Mouse (Mus musculus) liver, postnatal 0 days (tissue): ENCODE measurements around the gene Upf3a. TPM values are rescaled to one million over a fixed set of nuclear protein-coding genes. Genes with fewer than 3 reads are reported as not detected.

Source experiments
- polyA plus RNA-seq: library from polyadenylated mRNA; unstranded; fragments of >200 nt; fragmentation: Nextera tagmentation; extraction: Ambion mirVana; gene quantifications from 2 replicates; pipeline ENCODE4 v1.2.1, GENCODE M21; 2015

The Upf3a gene
- polyA plus RNA-seq, 1 experiment from 2014 or later: 15.1 TPM

Other genes with a start within 250 kb of the Upf3a start
- gene 1700029H14Rik, start 223.2 kb upstream of the Upf3a start, polyA plus RNA-seq: not detected in 2 replicates
- gene Rasa3, start 108.0 kb upstream of the Upf3a start, polyA plus RNA-seq: 9.9 and 11.4 TPM in 2 replicates
- gene Cfap97d2, start 79.7 kb upstream of the Upf3a start, polyA plus RNA-seq: not detected in 2 replicates
- gene Cdc16, start 27.9 kb upstream of the Upf3a start, polyA plus RNA-seq: 24.6 and 27.3 TPM in 2 replicates
- not detected in 2 replicates for gene AF366264, start 52.8 kb downstream of the Upf3a start, polyA plus RNA-seq
- 4.3 and 5.0 TPM in 2 replicates for gene Champ1, start 84.0 kb downstream of the Upf3a start, polyA plus RNA-seq
- gene Coprs, start 104.7 kb downstream of the Upf3a start, polyA plus RNA-seq: 6.2 and 6.5 TPM in 2 replicates